Mouse (Mus musculus) heart, adult 11 months (tissue): ENCODE data around the gene Tmod3.
A peak's percentile ranks its signal among the peaks of the same experiment; 100 is the strongest.

Source experiments
- DNase-seq: peaks from one replicate; pipeline ENCODE4 v3.0.0; 2022

Tmod3 gene

GRCm38 (mm10) chr9:75494407-75495005 lies 65.0 kb downstream of the Tmod3 start:
- peak; percentile 80 for DNase-seq

- DNase-seq = peak; percentile 43
These were observed 71.2 kb downstream of the Tmod3 start for GRCm38 (mm10) chr9:75488255-75488654.

DNA sequence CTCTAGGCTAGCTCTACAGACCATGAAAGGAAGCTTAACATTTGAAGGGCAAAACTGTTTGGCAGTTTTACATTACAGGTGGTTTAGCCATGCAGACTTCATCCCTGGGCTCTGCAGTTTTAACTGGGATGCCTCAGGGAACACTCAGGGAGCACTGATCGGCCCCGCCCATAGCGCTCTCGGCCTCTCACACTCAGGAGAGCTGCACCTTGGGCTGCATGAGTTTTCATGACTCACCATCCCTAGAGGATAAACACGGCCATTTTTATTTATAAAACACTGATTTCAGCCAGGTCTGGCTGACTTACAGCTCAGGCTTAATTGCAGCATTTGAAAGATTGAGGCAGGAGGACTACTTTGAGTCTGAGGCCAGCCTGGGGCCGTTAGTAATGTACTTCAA lies 74.2 kb downstream of the Tmod3 start:
- DNase-seq = peak; percentile 18

GRCm38 (mm10) chr9:75480536-75481075 lies 78.9 kb downstream of the Tmod3 start:
- DNase-seq = no peak

- DNase-seq = no peak
These were observed 80.2 kb downstream of the Tmod3 start for GRCm38 (mm10) chr9:75479106-75479725.

GRCm38 (mm10) chr9:75477212-75477611 lies 82.2 kb downstream of the Tmod3 start:
- no peak for DNase-seq

DNA sequence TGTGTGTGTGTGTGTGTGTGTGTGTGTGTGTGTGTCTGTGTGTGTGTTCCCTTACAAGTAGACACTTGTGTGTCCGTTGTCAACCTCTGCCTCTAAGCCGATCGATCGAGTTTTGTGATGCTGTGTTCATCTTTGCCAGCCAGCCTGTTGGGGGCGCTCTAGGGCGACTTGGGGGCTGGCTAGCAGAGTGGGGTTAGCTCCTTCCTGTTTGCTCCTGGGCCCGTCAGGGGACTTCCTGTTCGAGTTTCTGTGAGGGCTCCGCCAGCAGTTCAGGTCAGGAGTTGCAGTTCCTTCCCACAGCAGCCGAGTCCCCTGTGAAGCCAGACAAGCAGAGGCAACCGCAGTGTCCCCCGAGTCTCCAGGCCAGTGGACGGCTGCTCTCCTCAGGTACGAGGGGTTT lies 91.2 kb downstream of the Tmod3 start:
- DNase-seq = no peak

GRCm38 (mm10) chr9:75467581-75467980 lies 91.9 kb downstream of the Tmod3 start:
- DNase-seq = no peak

GRCm38 (mm10) chr9:75466641-75467040 lies 92.8 kb downstream of the Tmod3 start:
- DNase-seq = no peak

- DNase-seq = no peak
These were observed 93.6 kb downstream of the Tmod3 start for GRCm38 (mm10) chr9:75465856-75466255.

- DNase-seq = no peak
These were observed 96.3 kb downstream of the Tmod3 start for GRCm38 (mm10) chr9:75463050-75463660.

- no peak for DNase-seq
These were observed 103.8 kb downstream of the Tmod3 start for GRCm38 (mm10) chr9:75455684-75456083.

- no peak for DNase-seq
These were observed 105.5 kb downstream of the Tmod3 start for GRCm38 (mm10) chr9:75453994-75454393.

- DNase-seq = no peak
These were observed 111.4 kb downstream of the Tmod3 start for GRCm38 (mm10) chr9:75448021-75448420.
